Mouse (Mus musculus): ENCODE results near the gene Ptgfrn. TPM values are rescaled to one million over a fixed set of nuclear protein-coding genes. Genes with fewer than 3 reads are reported as not detected.

Gene Ptgfrn
- 10 to 100 TPM; 32.1 to 51.5 (median 39.7) TPM for total RNA-seq (2022)

- DNase-seq, result peak; percentile 49
Observed at GRCm38 (mm10) chr3:101110043-101110837, at the start of gene Ptgfrn. Ptgfrn (minus strand) TSS chr3:101110278.

GRCm38 (mm10) chr3:101159701-101160100, 49.6 kb upstream of the Ptgfrn start:
- no peak for DNase-seq

GRCm38 (mm10) chr3:101154067-101154466, 44.0 kb upstream of the Ptgfrn start:
- DNase-seq, result no peak

- DNase-seq, result no peak
Observed at GRCm38 (mm10) chr3:101153341-101153740, 43.3 kb upstream of the Ptgfrn start.

- no peak for DNase-seq
Observed at GRCm38 (mm10) chr3:101146126-101146772, 36.2 kb upstream of the Ptgfrn start.

- peak; percentile 51 for DNase-seq
Observed at GRCm38 (mm10) chr3:101145292-101146046, 35.4 kb upstream of the Ptgfrn start.

- DNase-seq, result no peak
Observed at GRCm38 (mm10) chr3:101144366-101144948, 34.4 kb upstream of the Ptgfrn start.

GRCm38 (mm10) chr3:101143465-101143864, 33.4 kb upstream of the Ptgfrn start:
- DNase-seq, result no peak

- peak; percentile 35 for DNase-seq
Observed at GRCm38 (mm10) chr3:101141864-101142263, 31.8 kb upstream of the Ptgfrn start.

GRCm38 (mm10) chr3:101139958-101140357, 29.9 kb upstream of the Ptgfrn start:
- DNase-seq, result no peak

GRCm38 (mm10) chr3:101136483-101136882, 26.4 kb upstream of the Ptgfrn start:
- no peak for DNase-seq

- no peak for DNase-seq
Observed at GRCm38 (mm10) chr3:101134861-101135260, 24.8 kb upstream of the Ptgfrn start.

GRCm38 (mm10) chr3:101132981-101133380, 22.9 kb upstream of the Ptgfrn start:
- DNase-seq, result no peak

GRCm38 (mm10) chr3:101131772-101132171, 21.7 kb upstream of the Ptgfrn start:
- no peak for DNase-seq

GRCm38 (mm10) chr3:101130526-101130925, 20.4 kb upstream of the Ptgfrn start:
- DNase-seq, result no peak

GRCm38 (mm10) chr3:101129620-101130019, 19.5 kb upstream of the Ptgfrn start:
- no peak for DNase-seq

GRCm38 (mm10) chr3:101129090-101129489, 19.0 kb upstream of the Ptgfrn start:
- DNase-seq, result no peak

- no peak for DNase-seq
Observed at GRCm38 (mm10) chr3:101127766-101128165, 17.7 kb upstream of the Ptgfrn start.

- DNase-seq, result no peak
Observed at GRCm38 (mm10) chr3:101124716-101125115, 14.6 kb upstream of the Ptgfrn start.

- DNase-seq, result no peak
Observed at GRCm38 (mm10) chr3:101122479-101122878, 12.4 kb upstream of the Ptgfrn start.

- DNase-seq, result no peak
Observed at GRCm38 (mm10) chr3:101117774-101118173, 7.7 kb upstream of the Ptgfrn start.

GRCm38 (mm10) chr3:101117386-101117749, 7.3 kb upstream of the Ptgfrn start:
- DNase-seq, result no peak

Measured in adrenal gland, adult 8-10 months (tissue).